Mouse (Mus musculus): ENCODE data around the gene Ptprc. TPM values are rescaled to one million over a fixed set of nuclear protein-coding genes. Genes with fewer than 3 reads are reported as not detected.

The Ptprc gene
- polyA plus RNA-seq, 1 experiment from 2014 or later: 6.1 TPM

DNA sequence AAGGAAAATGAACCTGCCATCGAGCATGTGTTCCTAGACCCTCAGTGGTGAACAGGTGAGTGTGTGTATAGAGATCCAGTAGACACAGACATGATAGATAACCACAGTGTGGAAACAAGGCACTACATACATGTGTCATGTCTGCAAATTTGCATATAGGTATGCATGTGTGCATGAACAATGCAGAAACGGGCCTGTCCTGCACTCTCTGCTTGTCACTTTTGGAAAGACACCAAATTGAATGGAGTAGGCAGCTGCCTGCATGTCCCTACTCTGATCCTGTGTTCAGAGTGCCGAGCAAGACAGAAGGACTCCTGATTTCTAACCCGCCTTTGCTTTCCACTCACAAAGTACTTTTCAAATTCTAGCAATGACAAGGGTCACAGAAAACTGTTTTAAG is 3.4 kb downstream of the Ptprc start:
- TF ChIP-seq CTCF (IDR thresholded peaks at IDR 0.05; ENCODE audit: low read depth): no peak
- no peaks in the 10 kb centered on the region for H3K4me1 ChIP-seq (replicated peaks; ENCODE audit: insufficient read depth, low read length)
- no peaks in the 10 kb centered on the region for H3K9me3 ChIP-seq (replicated peaks; ENCODE audit: low read length)
- H3K4me3 ChIP-seq (replicated peaks; ENCODE audit: low read depth, low read length): no peak overlapping the region
- H3K27ac ChIP-seq: no peak overlapping the region
- no peaks in the 10 kb centered on the region for H3K27me3 ChIP-seq (ENCODE audit: insufficient read depth, low read length)
- H3K4me2 ChIP-seq (ENCODE audit: low read length): no peak overlapping the region
- no peak overlapping the region for H3K9ac ChIP-seq (ENCODE audit: low read depth, low read length)
- DNase-seq (ENCODE audit: low spot score) (no peak), ATAC-seq (replicated peaks; ENCODE audit: low FRiP score, low read depth) (no peak)
- 88% methylated on average over 4 of the region's 4 CpGs for WGBS
- no peaks in the 10 kb centered on the region for H3K36me3 ChIP-seq (ENCODE audit: insufficient read depth, low read length)

DNA sequence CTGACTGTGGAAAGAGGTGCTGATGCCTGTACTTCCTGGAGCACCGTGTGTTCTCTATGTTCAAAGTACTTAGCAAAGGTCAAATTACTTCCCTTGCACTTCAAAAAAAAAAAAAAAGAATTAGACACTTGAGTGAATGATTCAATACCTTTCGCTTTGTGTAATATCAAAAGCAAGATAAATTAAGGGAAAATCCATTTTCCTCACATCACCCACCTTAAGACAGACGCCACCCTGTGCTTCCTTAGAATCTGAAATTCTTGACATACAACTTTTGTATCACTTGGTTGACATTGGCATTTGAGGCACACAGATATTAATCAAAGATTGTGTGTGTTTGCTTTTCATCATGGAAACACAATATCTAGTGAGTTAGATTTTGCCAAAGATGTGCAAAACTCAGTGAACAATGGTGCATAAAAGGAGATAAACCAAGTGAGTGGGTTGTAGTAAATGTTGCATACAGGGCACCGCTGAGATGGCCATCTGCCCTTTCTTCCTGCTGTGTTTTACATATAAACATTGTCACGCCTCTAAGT is 9.2 kb downstream of the Ptprc start:
- no peak for DNase-seq (ENCODE audit: low spot score)
- no peak overlapping the region for H3K9ac ChIP-seq (ENCODE audit: low read depth, low read length)
- 76% methylated on average over 5 of the region's 5 CpGs for WGBS
- no peaks in the 10 kb centered on the region for H3K4me1 ChIP-seq (replicated peaks; ENCODE audit: insufficient read depth, low read length)
- no peak for ATAC-seq (replicated peaks; ENCODE audit: low FRiP score, low read depth)
- H3K27me3 ChIP-seq (ENCODE audit: insufficient read depth, low read length): no peaks in the 10 kb centered on the region
- no peak overlapping the region for H3K27ac ChIP-seq
- no peaks in the 10 kb centered on the region for H3K36me3 ChIP-seq (ENCODE audit: insufficient read depth, low read length)
- H3K4me2 ChIP-seq (ENCODE audit: low read length): no peak overlapping the region
- TF ChIP-seq CTCF (IDR thresholded peaks at IDR 0.05; ENCODE audit: low read depth): no peak
- no peak overlapping the region for H3K4me3 ChIP-seq (replicated peaks; ENCODE audit: low read depth, low read length)
- no peaks in the 10 kb centered on the region for H3K9me3 ChIP-seq (replicated peaks; ENCODE audit: low read length)

DNA sequence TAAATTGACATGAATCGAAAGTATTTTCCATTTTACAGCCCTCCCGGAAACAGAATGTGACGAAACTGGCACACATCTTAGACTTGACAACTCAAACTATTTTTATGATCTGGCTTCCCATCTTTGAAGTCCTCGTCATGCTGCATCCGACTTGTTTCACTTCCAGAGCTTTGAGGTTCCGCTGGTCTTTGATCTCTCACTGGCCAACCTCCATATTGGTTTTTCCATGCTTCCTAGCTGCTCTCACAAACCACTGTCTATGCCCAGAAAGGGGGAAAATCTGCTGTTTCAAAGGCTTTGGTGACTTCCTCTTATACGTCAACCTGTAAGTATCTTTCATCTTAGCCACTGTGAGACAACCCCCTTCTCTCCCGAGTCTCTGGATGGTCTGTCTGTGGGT is 12.9 kb downstream of the Ptprc start:
- Histone ChIP-seq H3K4me2 (ENCODE audit: low read length) (no peak overlapping the region), H3K9ac (ENCODE audit: low read depth, low read length) (no peak overlapping the region), H3K4me1 (replicated peaks; ENCODE audit: insufficient read depth, low read length) (no peaks in the 10 kb centered on the region), H3K4me3 (replicated peaks; ENCODE audit: low read depth, low read length) (no peak overlapping the region), H3K36me3 (ENCODE audit: insufficient read depth, low read length) (no peaks in the 10 kb centered on the region), H3K27me3 (ENCODE audit: insufficient read depth, low read length) (no peaks in the 10 kb centered on the region), H3K27ac (no peak overlapping the region), H3K9me3 (replicated peaks; ENCODE audit: low read length) (no peaks in the 10 kb centered on the region)
- 82% methylated on average over 8 of the region's 8 CpGs for WGBS
- DNase-seq (ENCODE audit: low spot score) (no peak), ATAC-seq (replicated peaks; ENCODE audit: low FRiP score, low read depth) (no peak)
- TF ChIP-seq CTCF (IDR thresholded peaks at IDR 0.05; ENCODE audit: low read depth): no peak

DNA sequence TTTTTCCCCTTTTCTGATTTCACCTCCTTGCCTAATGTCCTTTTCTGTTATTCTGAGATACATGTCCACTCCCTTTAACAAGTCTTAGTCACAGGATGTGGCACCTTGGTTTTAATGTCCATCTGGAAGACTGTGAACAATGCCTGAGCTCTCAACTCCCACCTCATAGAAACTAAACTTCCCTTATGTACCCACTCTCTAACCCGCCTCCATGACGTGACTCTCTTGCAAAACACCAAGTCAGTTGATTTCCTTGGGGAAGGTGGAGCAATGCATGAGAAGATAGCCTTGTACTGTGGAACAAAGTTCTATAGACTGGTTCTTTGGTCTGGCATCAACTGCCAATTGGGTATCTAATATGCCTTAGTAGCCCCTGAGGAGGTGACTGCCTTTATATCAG is 16.6 kb downstream of the Ptprc start:
- no peak for ATAC-seq (replicated peaks; ENCODE audit: low FRiP score, low read depth)
- H3K9ac ChIP-seq (ENCODE audit: low read depth, low read length): no peak overlapping the region
- no peaks in the 10 kb centered on the region for H3K27me3 ChIP-seq (ENCODE audit: insufficient read depth, low read length)
- H3K36me3 ChIP-seq (ENCODE audit: insufficient read depth, low read length): no peaks in the 10 kb centered on the region
- no peak for DNase-seq (ENCODE audit: low spot score)
- 86% methylated on average over 2 of the region's 2 CpGs for WGBS
- no peak overlapping the region for H3K4me3 ChIP-seq (replicated peaks; ENCODE audit: low read depth, low read length)
- no peak overlapping the region for H3K27ac ChIP-seq
- no peak for TF ChIP-seq CTCF (IDR thresholded peaks at IDR 0.05; ENCODE audit: low read depth)
- no peak overlapping the region for H3K4me2 ChIP-seq (ENCODE audit: low read length)
- no peaks in the 10 kb centered on the region for H3K4me1 ChIP-seq (replicated peaks; ENCODE audit: insufficient read depth, low read length)
- no peaks in the 10 kb centered on the region for H3K9me3 ChIP-seq (replicated peaks; ENCODE audit: low read length)

DNA sequence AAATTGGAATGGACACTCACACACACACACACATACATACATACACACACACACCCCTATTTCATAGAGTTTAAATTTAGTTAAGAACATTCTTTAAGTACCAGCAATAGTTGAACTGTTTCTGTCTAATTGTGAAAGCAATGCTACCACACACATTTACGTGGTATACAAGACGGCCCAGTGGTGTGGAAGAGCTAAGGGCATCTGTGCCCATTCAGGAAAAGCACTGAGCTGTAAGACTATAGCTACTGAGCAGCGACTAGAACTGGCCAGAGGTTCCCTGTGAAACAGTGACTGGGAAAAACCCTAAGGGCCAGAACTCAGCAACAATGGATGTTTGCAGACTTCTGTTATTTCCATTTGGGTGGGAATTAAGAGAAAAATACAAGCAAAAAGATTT is 17.3 kb downstream of the Ptprc start:
- Histone ChIP-seq H3K36me3 (ENCODE audit: insufficient read depth, low read length) (no peaks in the 10 kb centered on the region), H3K4me3 (replicated peaks; ENCODE audit: low read depth, low read length) (no peak overlapping the region), H3K4me2 (ENCODE audit: low read length) (no peak overlapping the region), H3K27ac (no peak overlapping the region), H3K9ac (ENCODE audit: low read depth, low read length) (no peak overlapping the region), H3K4me1 (replicated peaks; ENCODE audit: insufficient read depth, low read length) (no peaks in the 10 kb centered on the region), H3K27me3 (ENCODE audit: insufficient read depth, low read length) (no peaks in the 10 kb centered on the region), H3K9me3 (replicated peaks; ENCODE audit: low read length) (no peaks in the 10 kb centered on the region)
- DNase-seq (ENCODE audit: low spot score) (no peak), ATAC-seq (replicated peaks; ENCODE audit: low FRiP score, low read depth) (no peak)
- no peak for TF ChIP-seq CTCF (IDR thresholded peaks at IDR 0.05; ENCODE audit: low read depth)
- WGBS: 65% methylated on average over 3 of the region's 3 CpGs

DNA sequence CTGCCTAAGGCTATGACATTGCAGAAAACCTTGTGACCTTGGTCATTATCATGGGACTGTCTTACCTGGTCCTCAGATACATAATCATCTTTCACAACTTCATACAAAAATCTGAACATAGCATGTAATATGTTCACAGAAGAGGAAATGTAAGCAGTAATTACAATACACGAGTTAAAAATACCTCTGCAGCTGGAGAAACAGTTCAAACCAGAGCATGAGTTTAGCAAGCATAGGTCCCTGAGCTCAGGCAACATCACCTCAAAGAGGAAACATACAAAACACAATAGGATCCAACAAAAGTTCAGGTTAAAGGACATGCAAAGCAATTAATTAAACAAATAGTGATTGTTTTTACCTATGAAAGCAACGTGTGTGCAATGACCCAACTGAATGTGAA is 17.8 kb downstream of the Ptprc start:
- no peak for DNase-seq (ENCODE audit: low spot score)
- H3K36me3 ChIP-seq (ENCODE audit: insufficient read depth, low read length): no peaks in the 10 kb centered on the region
- no peak overlapping the region for H3K4me2 ChIP-seq (ENCODE audit: low read length)
- H3K4me3 ChIP-seq (replicated peaks; ENCODE audit: low read depth, low read length): no peak overlapping the region
- H3K9ac ChIP-seq (ENCODE audit: low read depth, low read length): no peak overlapping the region
- WGBS: 59% methylated on average over 2 of the region's 2 CpGs
- H3K4me1 ChIP-seq (replicated peaks; ENCODE audit: insufficient read depth, low read length): no peaks in the 10 kb centered on the region
- H3K27ac ChIP-seq: no peak overlapping the region
- no peaks in the 10 kb centered on the region for H3K9me3 ChIP-seq (replicated peaks; ENCODE audit: low read length)
- ATAC-seq (replicated peaks; ENCODE audit: low FRiP score, low read depth): no peak
- no peaks in the 10 kb centered on the region for H3K27me3 ChIP-seq (ENCODE audit: insufficient read depth, low read length)
- no peak for TF ChIP-seq CTCF (IDR thresholded peaks at IDR 0.05; ENCODE audit: low read depth)

DNA sequence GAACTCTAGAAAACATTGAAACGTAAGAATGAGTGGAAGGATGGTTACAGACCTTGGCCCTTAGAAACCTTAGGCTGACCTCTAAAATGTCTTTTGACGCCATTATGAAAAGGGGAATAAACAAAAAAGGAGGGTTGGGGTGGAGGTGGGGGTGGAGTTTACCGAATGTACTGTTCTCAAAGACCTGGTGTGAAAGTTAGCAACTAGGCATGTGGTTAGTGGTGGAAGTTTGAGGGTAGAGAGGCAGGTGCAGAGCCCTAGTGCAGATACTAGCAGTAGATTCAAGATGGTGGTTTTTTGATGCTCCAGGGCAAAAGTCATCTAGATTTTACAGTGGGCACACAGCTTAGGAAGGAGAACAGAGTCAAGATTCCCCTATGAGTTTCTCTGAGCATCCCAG is 18.5 kb downstream of the Ptprc start:
- DNase-seq (ENCODE audit: low spot score): no peak
- Histone ChIP-seq H3K9me3 (replicated peaks; ENCODE audit: low read length) (no peaks in the 10 kb centered on the region), H3K27me3 (ENCODE audit: insufficient read depth, low read length) (no peaks in the 10 kb centered on the region), H3K9ac (ENCODE audit: low read depth, low read length) (no peak overlapping the region), H3K4me1 (replicated peaks; ENCODE audit: insufficient read depth, low read length) (no peaks in the 10 kb centered on the region), H3K36me3 (ENCODE audit: insufficient read depth, low read length) (no peaks in the 10 kb centered on the region), H3K4me2 (ENCODE audit: low read length) (no peak overlapping the region), H3K4me3 (replicated peaks; ENCODE audit: low read depth, low read length) (no peak overlapping the region), H3K27ac (no peak overlapping the region)
- no peak for TF ChIP-seq CTCF (IDR thresholded peaks at IDR 0.05; ENCODE audit: low read depth)
- ATAC-seq (replicated peaks; ENCODE audit: low FRiP score, low read depth): no peak
- 78% methylated on average over 3 of the region's 3 CpGs for WGBS

All from kidney, postnatal 0 days (tissue).